Mouse (Mus musculus): ENCODE measurements around the gene Lgi1.
A peak's percentile ranks its signal among the peaks of the same experiment; 100 is the strongest.

The Lgi1 gene

DNA sequence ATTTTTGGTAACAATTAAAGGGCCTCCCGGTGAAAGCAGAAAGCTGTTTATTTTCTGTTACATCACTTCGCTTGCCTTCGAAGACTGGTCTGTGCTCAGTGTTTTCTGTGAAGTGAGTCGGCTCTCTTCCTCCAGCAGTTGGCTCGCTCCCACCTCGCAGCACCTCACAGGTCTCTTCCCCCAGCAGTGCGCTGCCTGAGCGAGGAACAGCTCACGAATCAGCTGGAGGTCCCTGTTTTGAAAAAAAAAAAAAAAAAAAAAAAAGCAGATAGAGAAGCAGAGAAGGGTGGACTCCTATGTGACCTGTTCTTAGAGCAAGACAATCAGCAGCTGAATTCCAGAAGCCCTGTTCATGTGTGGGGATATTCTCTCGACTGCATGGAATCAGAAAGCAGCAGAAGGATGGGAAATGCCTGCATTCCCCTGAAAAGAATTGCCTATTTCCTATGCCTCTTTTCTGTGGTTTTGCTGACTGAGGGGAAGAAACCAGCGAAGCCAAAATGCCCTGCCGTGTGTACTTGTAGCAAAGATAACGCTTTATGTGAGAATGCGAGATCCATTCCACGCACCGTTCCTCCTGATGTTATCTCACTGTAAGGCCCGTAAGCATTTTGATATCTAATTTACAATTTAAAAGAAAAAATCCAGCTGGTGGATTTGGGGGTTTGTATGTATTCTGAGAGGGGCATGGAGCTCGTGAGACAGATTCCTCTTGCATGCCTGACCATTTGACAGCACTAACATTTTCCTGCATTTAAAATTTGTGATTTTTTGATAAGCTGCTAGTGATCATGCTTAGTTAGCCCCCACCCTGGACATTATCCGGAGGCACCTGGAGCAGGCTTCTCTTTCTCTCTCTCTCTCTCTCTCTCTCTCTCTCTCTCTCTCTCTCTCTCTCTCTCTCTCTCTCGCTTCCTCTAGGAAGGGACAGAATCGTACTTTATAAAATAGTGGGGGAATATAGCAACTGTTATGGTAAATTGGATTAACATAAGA lies at the start of gene Lgi1:
TSS of gene Lgi1 (plus strand) at position 32 of the 996 bp plus-strand sequence.
- DNase-seq = peak; percentile 72 to 75

- no peak for DNase-seq
These were observed 46.6 kb upstream of the Lgi1 start for GRCm38 (mm10) chr19:38217696-38218095.

GRCm38 (mm10) chr19:38223356-38223904 lies 40.9 kb upstream of the Lgi1 start:
- peak in 1 of 2 experiments; percentile 20 for DNase-seq

DNA sequence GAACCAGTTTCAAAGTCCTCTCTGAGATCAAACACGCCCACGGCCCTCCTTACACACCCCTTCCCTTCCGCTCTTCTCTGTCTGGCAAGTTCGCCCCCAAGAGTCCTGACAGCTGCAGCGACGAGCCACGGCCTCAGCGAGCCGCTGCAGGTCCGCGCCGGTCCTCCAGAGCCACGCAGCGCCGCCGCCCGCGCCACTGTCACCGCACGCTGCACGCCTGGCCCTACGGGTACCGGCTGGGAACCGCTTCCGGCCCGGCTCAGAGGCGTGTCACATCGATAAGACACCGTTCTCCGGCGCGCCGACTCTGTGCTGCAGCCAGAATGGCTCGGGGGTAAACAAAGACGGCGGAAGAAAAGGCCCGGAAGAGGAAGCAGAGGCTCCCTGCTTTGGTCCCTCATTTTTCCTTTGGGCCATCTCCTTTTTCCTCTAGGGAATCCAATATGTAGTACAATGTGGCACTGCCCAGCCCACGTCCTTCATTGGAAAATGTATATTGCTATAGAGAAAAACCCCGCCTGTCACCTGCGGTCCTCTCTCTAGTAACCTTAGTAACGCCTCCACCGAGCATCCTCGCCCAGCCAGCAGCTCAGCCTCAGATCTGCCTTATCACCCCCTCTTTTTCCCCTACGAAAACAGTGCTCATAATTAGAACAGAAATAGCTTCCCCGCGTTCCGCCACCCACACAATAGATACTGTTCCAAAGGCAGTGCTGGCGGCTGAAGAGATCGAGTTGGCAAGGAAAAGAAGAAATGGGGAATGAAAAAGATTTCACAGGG lies 40.2 kb upstream of the Lgi1 start, which contains the start of gene Fra10ac1:
TSS of gene Fra10ac1 (minus strand) at position 252 of the 780 bp plus-strand sequence.
- peak; percentile 95 to 97 for DNase-seq

GRCm38 (mm10) chr19:38224685-38225060 lies 39.7 kb upstream of the Lgi1 start:
- DNase-seq = peak; percentile 35 to 63

GRCm38 (mm10) chr19:38228699-38229098 lies 35.6 kb upstream of the Lgi1 start:
- peak; percentile 31 to 35 for DNase-seq

DNA sequence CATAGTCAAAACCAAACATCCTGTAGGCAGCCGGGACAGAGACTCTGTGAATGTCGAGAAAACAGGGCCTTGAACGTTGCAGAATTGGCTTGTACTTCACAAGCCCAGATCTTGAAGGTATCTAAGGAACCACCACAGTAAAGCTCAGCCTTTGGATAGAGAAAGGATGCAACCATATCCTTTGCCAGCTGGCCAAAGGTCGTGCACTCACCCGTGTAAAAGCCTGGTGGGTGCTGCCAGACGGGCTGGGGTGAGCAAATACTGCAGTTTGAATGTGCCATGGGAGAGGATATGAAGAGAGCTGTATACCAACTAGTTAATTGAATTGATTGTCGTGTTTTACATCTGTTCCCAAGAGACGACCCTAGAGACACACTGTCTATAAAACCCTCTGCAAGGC lies 32.2 kb upstream of the Lgi1 start:
- DNase-seq = no peak

DNA sequence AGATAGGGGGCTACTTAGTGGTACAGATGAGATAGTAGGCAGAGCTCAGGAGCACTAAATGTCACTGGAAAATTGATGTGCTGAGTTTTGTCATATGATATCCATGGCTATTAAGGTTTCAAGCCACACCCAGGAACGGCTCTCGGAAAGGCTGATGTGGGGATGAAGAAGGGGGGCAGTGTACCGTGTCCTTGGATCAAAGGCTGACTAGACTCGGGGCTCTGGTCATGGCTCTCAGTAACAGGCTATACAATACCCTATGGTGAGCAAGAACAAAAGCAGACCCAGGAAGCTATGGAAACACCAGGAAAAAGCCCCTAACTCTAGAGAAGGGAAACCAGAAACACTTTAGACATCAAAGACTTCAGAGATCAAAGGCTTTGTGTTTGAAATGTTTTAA lies 31.8 kb upstream of the Lgi1 start:
- DNase-seq = no peak

GRCm38 (mm10) chr19:38236526-38236925 lies 27.8 kb upstream of the Lgi1 start:
- DNase-seq = no peak

DNA sequence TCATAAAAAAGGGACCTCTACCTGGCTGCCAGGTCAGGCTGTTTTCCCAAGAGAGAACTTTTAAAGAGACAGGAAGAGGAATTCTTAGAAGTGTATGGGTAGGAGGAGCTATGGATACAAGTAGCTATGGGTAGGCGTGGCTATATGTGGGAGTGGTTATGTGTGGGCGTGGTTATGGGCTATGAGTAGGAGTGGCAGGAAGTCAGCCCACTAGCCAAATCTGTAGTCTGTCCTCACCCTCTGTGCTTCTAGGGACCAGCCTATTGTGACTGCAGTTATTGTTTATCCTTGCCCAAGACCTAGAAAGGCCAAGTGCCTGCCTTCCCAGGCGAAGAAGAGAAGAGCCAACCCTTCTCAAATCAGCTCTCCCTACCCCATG lies 26.5 kb upstream of the Lgi1 start:
- no peak for DNase-seq

DNA sequence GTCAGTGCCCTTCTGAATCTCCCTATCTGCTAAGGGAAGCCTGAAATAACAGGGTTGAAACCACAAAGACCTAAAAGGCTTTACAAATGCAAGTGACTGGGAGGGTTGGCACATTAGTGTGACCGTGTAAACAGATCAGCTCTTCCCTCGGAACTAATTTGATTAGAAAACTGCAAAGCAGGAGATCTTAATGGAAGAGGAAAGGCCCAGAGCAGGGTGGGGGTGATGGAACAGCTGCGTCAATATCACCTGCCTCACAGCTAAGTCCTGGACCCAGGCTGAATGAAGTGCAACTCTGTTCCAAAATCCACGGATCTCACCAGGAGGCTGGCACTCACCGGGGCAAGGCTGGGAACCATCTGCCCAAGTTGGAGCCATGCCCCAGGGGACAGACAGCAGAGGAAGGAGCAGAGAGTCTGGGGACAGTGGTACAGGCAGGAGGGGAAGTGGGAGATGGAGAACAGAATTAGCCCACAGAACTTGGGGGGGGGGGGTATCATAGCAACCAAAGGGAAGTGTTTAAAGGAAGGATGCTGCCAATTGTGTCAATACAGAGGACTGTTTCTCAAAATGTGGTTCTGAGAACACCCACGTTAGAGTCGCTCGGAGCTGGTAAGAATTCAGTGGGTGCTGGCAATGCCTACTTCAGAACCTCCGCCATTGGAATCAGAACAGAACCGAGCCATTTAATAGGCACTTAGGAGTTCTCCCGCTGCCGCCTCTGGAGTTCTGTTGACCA lies 26.0 kb upstream of the Lgi1 start:
- DNase-seq = peak; percentile 94 to 97

- DNase-seq = no peak
These were observed 22.0 kb upstream of the Lgi1 start for GRCm38 (mm10) chr19:38242314-38242852.

GRCm38 (mm10) chr19:38244748-38245147 lies 19.6 kb upstream of the Lgi1 start:
- DNase-seq = no peak

GRCm38 (mm10) chr19:38245361-38246176 lies 18.8 kb upstream of the Lgi1 start:
- no peak for DNase-seq

DNA sequence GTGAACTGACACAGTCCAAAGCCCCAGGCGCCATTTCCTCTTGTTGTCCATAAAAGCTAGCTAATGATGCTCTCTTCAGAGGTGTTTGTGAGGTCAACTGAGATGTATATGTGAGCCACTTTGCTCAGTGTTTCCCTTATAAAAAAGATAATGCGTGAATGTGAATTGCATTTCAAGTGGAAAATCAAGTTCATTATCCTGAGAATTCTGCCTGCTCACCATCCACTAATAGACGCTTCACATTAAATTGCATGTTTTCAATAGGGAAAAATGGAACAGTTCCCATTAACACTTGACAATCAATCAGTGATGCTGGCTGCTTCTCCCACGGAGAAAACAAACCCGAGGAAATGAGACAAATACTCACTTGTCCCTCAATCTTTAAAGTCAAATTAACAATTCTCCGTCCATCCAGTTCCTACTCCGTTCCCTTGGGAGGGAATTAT lies 18.1 kb upstream of the Lgi1 start:
- no peak for DNase-seq

- DNase-seq = no peak
These were observed 14.7 kb upstream of the Lgi1 start for GRCm38 (mm10) chr19:38249627-38250026.

DNA sequence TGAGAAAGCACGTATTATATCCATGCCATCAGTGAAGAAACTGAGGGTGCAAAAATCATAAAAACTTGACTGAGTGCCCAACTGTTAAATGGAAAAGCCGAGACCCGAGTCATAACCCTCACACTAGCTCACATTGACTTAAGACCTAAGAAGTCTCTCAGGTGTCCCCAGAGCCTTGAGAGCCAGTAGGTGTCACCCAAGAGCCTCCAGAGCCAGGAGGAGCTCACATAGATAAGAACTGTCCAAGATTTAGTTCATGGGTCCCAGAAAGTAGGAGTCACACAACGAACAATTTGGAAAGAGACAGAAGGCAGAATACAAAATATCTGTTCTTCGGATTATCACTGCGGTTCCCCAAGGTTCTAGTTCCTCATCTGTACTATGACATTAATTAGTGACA lies 10.5 kb upstream of the Lgi1 start:
- DNase-seq = peak; percentile 76 to 78

DNA sequence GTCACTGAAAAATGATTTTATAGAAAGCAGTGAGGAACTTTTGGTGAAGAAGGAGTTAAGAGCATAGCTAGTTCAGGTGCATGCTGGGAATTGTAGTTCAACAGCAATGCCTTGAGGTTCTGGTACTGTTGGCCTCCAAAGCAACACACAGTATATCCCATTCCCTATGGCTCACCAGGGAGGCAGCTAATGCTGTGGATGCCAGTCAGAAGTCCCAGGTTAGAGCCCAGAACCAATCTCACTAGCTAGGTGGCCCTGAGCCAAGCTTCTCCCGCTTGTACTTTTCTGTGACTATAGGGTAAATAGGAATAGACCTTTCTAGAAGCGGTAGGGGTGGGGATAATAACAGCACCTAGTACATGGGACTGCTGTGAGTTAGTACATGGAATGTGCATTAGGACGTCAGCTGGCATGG lies 5.7 kb upstream of the Lgi1 start:
- peak; percentile 38 to 65 for DNase-seq

DNA sequence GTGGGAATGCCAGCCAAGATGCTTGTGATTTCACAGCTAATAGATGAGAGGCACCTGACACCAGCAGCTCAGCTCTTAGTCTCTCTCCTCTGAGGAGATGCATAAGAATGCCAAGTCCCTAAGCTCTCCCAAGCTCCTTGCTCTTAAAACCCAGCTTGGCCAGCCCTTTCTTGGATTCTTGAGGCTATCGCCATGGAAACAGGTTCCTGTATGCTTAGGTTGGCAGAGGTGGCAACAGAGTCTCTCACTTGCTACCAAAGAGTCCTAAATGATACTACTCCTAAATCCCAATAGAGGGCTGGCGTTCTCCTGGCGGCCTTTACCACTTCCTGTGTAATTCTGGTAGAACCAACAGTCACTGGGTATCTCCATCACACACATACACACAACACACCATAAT lies 4.9 kb upstream of the Lgi1 start:
- DNase-seq = no peak

DNA sequence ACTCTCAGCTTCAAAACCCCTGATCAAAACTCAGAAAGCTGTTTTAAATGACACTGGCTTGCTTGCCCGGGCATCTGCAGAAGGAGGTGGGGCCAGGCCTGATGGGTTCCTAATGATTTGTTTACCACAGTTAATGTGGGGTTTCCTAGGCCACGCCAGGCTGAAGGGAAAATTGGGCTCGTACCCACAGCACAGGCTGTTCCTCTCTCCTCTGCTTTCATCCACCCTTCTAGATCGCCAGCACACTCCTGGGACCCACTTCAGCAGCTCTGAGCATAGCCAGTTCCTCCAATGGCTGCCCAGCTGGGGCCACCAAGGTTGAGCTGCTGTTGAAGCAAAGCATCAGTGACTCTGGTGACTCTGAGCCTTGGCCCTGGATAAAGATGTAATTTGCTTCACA lies 4.0 kb upstream of the Lgi1 start:
- no peak for DNase-seq

GRCm38 (mm10) chr19:38261351-38261750 lies 3.0 kb upstream of the Lgi1 start:
- DNase-seq = no peak

Data from cerebellum, postnatal 36 days (tissue).